Mouse (Mus musculus) small intestine, adult 2 months (tissue): ENCODE measurements around the gene Nfam1.

ENCODE experiments used
- CTCF ChIP-seq: fragments of 200-500 bp; IDR thresholded peaks from 2 replicates; pipeline ENCODE4 v1.5.1; 2012; ENCODE audit warnings: low read depth, mild to moderate bottlenecking, control low read depth, inconsistent platforms, low read length, moderate library complexity, mixed read lengths; ENCODE audit not compliant: insufficient replicate concordance, insufficient read length; ENCODE audit errors: extremely low read depth
- POLR2A ChIP-seq: fragments of 200-500 bp; IDR thresholded peaks from 2 replicates; pipeline ENCODE4 v1.6.1; 2012; ENCODE audit warnings: low read depth, mild to moderate bottlenecking, control low read depth, inconsistent platforms, low read length, moderate library complexity

- TF ChIP-seq POLR2A = no peak
- TF ChIP-seq CTCF = no peak
These were observed 28.6 kb upstream of the Nfam1 start for GRCm38 (mm10) chr15:83061689-83062088.
